Mouse (Mus musculus) intestine, postnatal 0 days (tissue): ENCODE measurements around the gene Akap12. TPM values are rescaled to one million over a fixed set of nuclear protein-coding genes. Genes with fewer than 3 reads are reported as not detected.

Experiments
- ATAC-seq: fragments of 200-750 bp; cut with Nextera tagmentation; 2 replicates; pipeline ENCODE4 v1.8.0; 2017; ENCODE audit warnings: mild to moderate bottlenecking, moderate TSS enrichment, moderate library complexity
- H3K27ac ChIP-seq: fragments of 300-500 bp; sonication (generic); 2 replicates; pipeline ENCODE4 v1.5.1; 2014; ENCODE audit warnings: mild to moderate bottlenecking, low read depth, low read length, moderate library complexity
- H3K27me3 ChIP-seq: fragments of 300-500 bp; sonication (generic); replicated peaks from 2 replicates; pipeline ENCODE4 v1.6.1; 2014; ENCODE audit warnings: low read length, mixed read lengths; ENCODE audit not compliant: control insufficient read depth, insufficient read depth
- H3K36me3 ChIP-seq: fragments of 300-500 bp; sonication (generic); 2 replicates; pipeline ENCODE4 v1.6.1; 2014; ENCODE audit warnings: mild to moderate bottlenecking, moderate library complexity; ENCODE audit not compliant: control insufficient read depth, insufficient read depth
- H3K4me1 ChIP-seq: fragments of 300-500 bp; sonication (generic); replicated peaks from 2 replicates; pipeline ENCODE4 v1.6.1; 2014; ENCODE audit warnings: antibody characterized with exemption, low read length, mixed read lengths; ENCODE audit not compliant: control insufficient read depth, insufficient read depth
- H3K4me2 ChIP-seq: fragments of 300-500 bp; sonication (generic); replicated peaks from 2 replicates; pipeline ENCODE4 v1.6.1; 2014; ENCODE audit warnings: low read depth, mild to moderate bottlenecking, moderate library complexity
- H3K4me3 ChIP-seq: fragments of 300-500 bp; sonication (generic); 2 replicates; pipeline ENCODE4 v1.5.1; 2014; ENCODE audit warnings: low read depth, low read length
- H3K9ac ChIP-seq: fragments of 300-500 bp; sonication (generic); 2 replicates; pipeline ENCODE4 v1.6.1; 2014; ENCODE audit warnings: mild to moderate bottlenecking, low read depth, low read length
- H3K9me3 ChIP-seq: fragments of 300-500 bp; sonication (generic); 2 replicates; pipeline ENCODE4 v1.6.1; 2016; ENCODE audit warnings: mixed run types; ENCODE audit not compliant: control insufficient read depth
- CTCF ChIP-seq: sonication (generic); IDR thresholded peaks from 2 replicates; pipeline ENCODE4 v1.5.1; 2016; ENCODE audit warnings: low read depth, mild to moderate bottlenecking, control low read depth, antibody characterized with exemption, moderate library complexity
- WGBS: fragments of 180-500 bp; shearing (Covaris S2); extraction: QIAGEN DNeasy Blood & Tissue Kit; methylation state at CpG from one replicate; pipeline ENCODE4 v1.1.7; 2014; 5-methylcytosine and 5-hydroxymethylcytosine counted together
- polyA plus RNA-seq: library from polyadenylated mRNA; unstranded; fragments of >200 nt; fragmentation: Nextera tagmentation; extraction: Ambion mirVana; gene quantifications from 2 replicates; pipeline ENCODE4 v1.2.1, GENCODE M21; 2015

The Akap12 gene
- polyA plus RNA-seq, 1 experiment from 2014 or later = 15.4 TPM

GRCm38 (mm10) chr10:4290561-4290960 is 24.4 kb downstream of the Akap12 start:
- Histone ChIP-seq H3K4me3 (no peak overlapping the region), H3K36me3 (no peaks in the 10 kb centered on the region), H3K9me3 (no peaks in the 10 kb centered on the region), H3K4me2 (no peak overlapping the region), H3K4me1 (no peaks in the 10 kb centered on the region), H3K27me3 (no peaks in the 10 kb centered on the region), H3K9ac (no peak overlapping the region), H3K27ac (no peak overlapping the region)
- 84% methylated on average over 6 of the region's 6 CpGs for WGBS
- no peak for TF ChIP-seq CTCF
- ATAC-seq = no peak

- no peaks in the 10 kb centered on the region for H3K27me3 ChIP-seq
- no peak for ATAC-seq
- no peak overlapping the region for H3K4me2 ChIP-seq
- no peaks in the 10 kb centered on the region for H3K4me1 ChIP-seq
- H3K9me3 ChIP-seq = no peaks in the 10 kb centered on the region
- H3K27ac ChIP-seq = no peak overlapping the region
- 64% methylated on average over 4 of the region's 4 CpGs for whole genome bisulfite sequencing
- H3K36me3 ChIP-seq = no peaks in the 10 kb centered on the region
- H3K9ac ChIP-seq = no peak overlapping the region
- TF ChIP-seq CTCF = no peak
- H3K4me3 ChIP-seq = no peak overlapping the region
Observed at GRCm38 (mm10) chr10:4293418-4293817, 27.2 kb downstream of the Akap12 start.

GRCm38 (mm10) chr10:4303558-4303957 is 37.4 kb downstream of the Akap12 start:
- Histone ChIP-seq H3K36me3 (no peaks in the 10 kb centered on the region), H3K9ac (no peak overlapping the region)
- no peak for TF ChIP-seq CTCF

DNA sequence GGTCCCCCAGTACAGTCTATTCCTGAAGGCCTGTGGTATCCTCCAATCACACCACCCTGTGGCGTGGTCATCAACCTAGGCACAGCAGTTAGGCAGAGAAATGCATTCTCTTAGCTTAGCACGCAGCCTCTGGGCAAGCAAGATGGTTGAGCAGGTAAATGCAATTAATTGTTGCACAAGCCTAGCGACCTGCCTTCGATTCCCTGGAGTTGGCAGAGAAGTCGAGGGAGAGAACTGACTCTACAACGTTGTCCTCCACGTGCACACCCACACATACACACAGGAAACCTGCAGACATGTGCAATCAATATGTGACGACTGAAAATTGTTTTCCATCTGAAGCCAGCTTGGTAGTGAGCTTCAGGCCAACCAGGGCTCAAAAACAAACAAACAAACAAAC is 57.7 kb downstream of the Akap12 start:
- H3K36me3 ChIP-seq = no peaks in the 10 kb centered on the region
- H3K9me3 ChIP-seq = no peaks in the 10 kb centered on the region
- no peak overlapping the region for H3K4me3 ChIP-seq
- no peak for ATAC-seq
- TF ChIP-seq CTCF = no peak
- no peaks in the 10 kb centered on the region for H3K27me3 ChIP-seq
- no peaks in the 10 kb centered on the region for H3K4me1 ChIP-seq
- no peak overlapping the region for H3K4me2 ChIP-seq
- no peak overlapping the region for H3K27ac ChIP-seq
- WGBS = 81% methylated on average over 8 of the region's 8 CpGs
- H3K9ac ChIP-seq = no peak overlapping the region

More at GRCm38 (mm10) chr10:4303558-4303957, 37.4 kb downstream of the Akap12 start:
- ATAC-seq = no peak
- H3K4me1 ChIP-seq = no peaks in the 10 kb centered on the region
- WGBS = 70% methylated on average over 5 of the region's 5 CpGs
- no peaks in the 10 kb centered on the region for H3K9me3 ChIP-seq
- no peak overlapping the region for H3K27ac ChIP-seq
- no peak overlapping the region for H3K4me2 ChIP-seq
- no peaks in the 10 kb centered on the region for H3K27me3 ChIP-seq
- H3K4me3 ChIP-seq = no peak overlapping the region

GRCm38 (mm10) chr10:4325562-4325961 is 59.4 kb downstream of the Akap12 start:
- Histone ChIP-seq H3K9ac (no peak overlapping the region), H3K27me3 (no peaks in the 10 kb centered on the region), H3K4me2 (no peak overlapping the region), H3K4me3 (no peak overlapping the region), H3K4me1 (no peaks in the 10 kb centered on the region), H3K9me3 (no peaks in the 10 kb centered on the region), H3K27ac (no peak overlapping the region), H3K36me3 (no peaks in the 10 kb centered on the region)
- 34% methylated on average over 5 of the region's 5 CpGs for WGBS
- ATAC-seq = no peak
- no peak for TF ChIP-seq CTCF

- H3K36me3 ChIP-seq = no peaks in the 10 kb centered on the region
- no peaks in the 10 kb centered on the region for H3K9me3 ChIP-seq
- H3K4me3 ChIP-seq = no peak overlapping the region
- no peak for ATAC-seq
- no peak for TF ChIP-seq CTCF
- H3K27me3 ChIP-seq = no peaks in the 10 kb centered on the region
- no peak overlapping the region for H3K9ac ChIP-seq
- H3K4me1 ChIP-seq = no peaks in the 10 kb centered on the region
- no peak overlapping the region for H3K27ac ChIP-seq
- 80% methylated on average over 1 of the region's 1 CpGs for WGBS
- H3K4me2 ChIP-seq = no peak overlapping the region
Observed at GRCm38 (mm10) chr10:4327716-4328115, 61.5 kb downstream of the Akap12 start.

DNA sequence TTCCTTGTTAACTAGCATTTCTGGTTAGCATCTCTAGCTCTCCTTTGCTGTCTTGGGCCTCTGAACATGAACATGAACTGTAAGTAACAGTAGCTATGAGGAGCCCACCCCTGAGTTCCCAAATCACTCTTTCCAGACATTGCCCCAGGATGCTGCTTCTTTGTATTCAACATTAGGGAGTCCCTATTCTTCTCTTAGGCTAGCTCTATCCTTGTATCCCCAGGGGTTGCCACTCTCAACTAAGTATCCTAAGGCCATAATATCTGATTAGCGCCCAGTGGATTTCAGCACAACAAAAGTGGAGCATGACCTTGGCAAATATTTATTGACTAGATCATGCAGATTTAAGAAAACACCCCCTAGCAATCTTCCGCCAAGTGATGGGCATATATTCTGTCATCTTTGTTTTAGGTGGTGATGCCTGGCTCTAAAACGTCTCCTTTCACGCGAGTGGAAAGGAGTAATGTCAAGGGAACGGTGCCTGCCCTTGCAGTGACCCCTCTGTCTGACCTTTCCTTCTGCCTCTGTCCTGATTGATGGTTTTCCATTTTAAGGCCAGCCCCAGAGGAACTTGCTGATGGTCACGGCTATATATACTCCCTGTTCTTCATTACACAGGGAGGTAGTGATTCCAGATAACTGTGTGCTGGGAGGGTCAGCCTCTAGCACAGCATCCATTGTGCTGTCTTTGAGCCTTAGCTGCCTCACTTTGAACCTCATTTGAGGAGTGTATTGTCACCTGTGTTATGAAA is 66.2 kb downstream of the Akap12 start:
- Histone ChIP-seq H3K4me2 (no peak overlapping the region), H3K4me3 (no peak overlapping the region), H3K27me3 (no peaks in the 10 kb centered on the region), H3K36me3 (no peaks in the 10 kb centered on the region), H3K4me1 (no peaks in the 10 kb centered on the region), H3K27ac (no peak overlapping the region), H3K9ac (no peak overlapping the region), H3K9me3 (no peaks in the 10 kb centered on the region)
- WGBS = 68% methylated on average over 7 of the region's 7 CpGs
- TF ChIP-seq CTCF = no peak
- ATAC-seq = no peak
